Mouse (Mus musculus) spleen, embryonic (tissue): ENCODE results near the gene Sgms1.
"Not testable (repeated sequence)": the region's sequence is repeated elsewhere in the genome, so short reads cannot be mapped to it uniquely, and the experiment has no call there.

Experiments used
- CTCF ChIA-PET: fragments of 350-600 bp; sonication (Branson Sonifier 250); formaldehyde crosslinking; loops from one replicate; lab custom pipeline; 2022; lab: Charles Lee

Sgms1 gene

GRCm38 (mm10) chr19:32166823-32167605 lies 222.5 kb downstream of the Sgms1 start:
- CTCF ChIA-PET, result interaction anchor here (0.6 kb wide), 1 partner anchor 139 kb away, joined by 4 read pairs; no protein-coding TSS in a partner anchor

GRCm38 (mm10) chr19:32165711-32166110 lies 223.8 kb downstream of the Sgms1 start:
- CTCF ChIA-PET, result no interaction called here

GRCm38 (mm10) chr19:32164128-32164527 lies 225.4 kb downstream of the Sgms1 start:
- CTCF ChIA-PET, result interaction anchor here (0.7 kb wide), 1 partner anchor 49 kb away, joined by 3 read pairs; no protein-coding TSS in a partner anchor

- CTCF ChIA-PET, result no interaction called here
Measured at GRCm38 (mm10) chr19:32159944-32160343, 229.6 kb downstream of the Sgms1 start.

- CTCF ChIA-PET, result no interaction called here
Measured at GRCm38 (mm10) chr19:32159168-32159567, 230.3 kb downstream of the Sgms1 start.

- CTCF ChIA-PET, result no interaction called here
Measured at GRCm38 (mm10) chr19:32157045-32157444, 232.5 kb downstream of the Sgms1 start.

- CTCF ChIA-PET, result no interaction called here
Measured at GRCm38 (mm10) chr19:32152529-32152928, 237.0 kb downstream of the Sgms1 start.

- CTCF ChIA-PET, result no interaction called here
Measured at GRCm38 (mm10) chr19:32148710-32149109, 240.8 kb downstream of the Sgms1 start.

GRCm38 (mm10) chr19:32142383-32142782 lies 247.1 kb downstream of the Sgms1 start:
- CTCF ChIA-PET, result no interaction called here

- CTCF ChIA-PET, result no interaction called here
Measured at GRCm38 (mm10) chr19:32138361-32139088, 251.0 kb downstream of the Sgms1 start.

GRCm38 (mm10) chr19:32137904-32138303 lies 251.6 kb downstream of the Sgms1 start:
- CTCF ChIA-PET, result no interaction called here

GRCm38 (mm10) chr19:32136888-32137625 lies 252.5 kb downstream of the Sgms1 start:
- CTCF ChIA-PET, result no interaction called here

GRCm38 (mm10) chr19:32131707-32132488 lies 257.6 kb downstream of the Sgms1 start:
- CTCF ChIA-PET, result not testable (repeated sequence)

- CTCF ChIA-PET, result no interaction called here
Measured at GRCm38 (mm10) chr19:32129281-32129680, 260.2 kb downstream of the Sgms1 start.

- CTCF ChIA-PET, result interaction anchor here (0.7 kb wide), 1 partner anchor 49 kb away, joined by 3 read pairs; no protein-coding TSS in a partner anchor
Measured at GRCm38 (mm10) chr19:32127180-32127850, 262.2 kb downstream of the Sgms1 start.

- CTCF ChIA-PET, result no interaction called here
Measured at GRCm38 (mm10) chr19:32124155-32124554, 265.4 kb downstream of the Sgms1 start.

GRCm38 (mm10) chr19:32123196-32123595 lies 266.3 kb downstream of the Sgms1 start:
- CTCF ChIA-PET, result interaction anchor here (0.7 kb wide), 1 partner anchor 249 kb away, joined by 3 read pairs; no protein-coding TSS in a partner anchor

- CTCF ChIA-PET, result interaction anchor here (0.5 kb wide), 1 partner anchor 10 kb away, joined by 3 read pairs; no protein-coding TSS in a partner anchor
Measured at GRCm38 (mm10) chr19:32120798-32121197, 268.7 kb downstream of the Sgms1 start.

- CTCF ChIA-PET, result interaction anchor here (0.7 kb wide), 1 partner anchor 874 kb away, joined by 4 read pairs; no protein-coding TSS in a partner anchor
Measured at GRCm38 (mm10) chr19:32119666-32120065, 269.8 kb downstream of the Sgms1 start.

- CTCF ChIA-PET, result no interaction called here
Measured at GRCm38 (mm10) chr19:32118496-32118895, 271.0 kb downstream of the Sgms1 start.
